Mouse (Mus musculus): ENCODE data around the gene Nfatc4.

- TF ChIP-seq POLR2A (IDR thresholded peaks at IDR 0.05; ENCODE audit: low read depth, low read length) (no peak), GABPA (IDR thresholded peaks at IDR 0.05; ENCODE audit: insufficient replicate concordance, low read depth, low read length) (no peak), E2F4 (IDR thresholded peaks at IDR 0.05; ENCODE audit: insufficient replicate concordance, low read depth, low read length) (no peak), MEF2A (IDR thresholded peaks at IDR 0.05; ENCODE audit: borderline replicate concordance, low read depth, low read length) (no peak), CTCF (conservative IDR thresholded peaks at IDR 0.05 in 1 of 2, IDR thresholded peaks at IDR 0.05 in 1 of 2; ENCODE audit: low read depth in 2 of 2, low read length in 2 of 2) (no peak), MAX (IDR thresholded peaks at IDR 0.05; ENCODE audit: low read length) (no peak), EP300 (IDR thresholded peaks at IDR 0.05; ENCODE audit: low read length) (no peak), ETS1 (conservative IDR thresholded peaks at IDR 0.05; ENCODE audit: low read depth, low read length) (no peak), JUND (conservative IDR thresholded peaks at IDR 0.05; ENCODE audit: low read depth, low read length) (no peak), SIN3A (IDR thresholded peaks at IDR 0.05; ENCODE audit: low read length) (no peak), ZMIZ1 (IDR thresholded peaks at IDR 0.05; ENCODE audit: low read depth, low read length) (no peak), CHD1 (IDR thresholded peaks at IDR 0.05; ENCODE audit: low read depth, low read length) (no peak), ZNF384 (IDR thresholded peaks at IDR 0.05; ENCODE audit: low read depth, low read length) (no peak)
These were observed 46.2 kb upstream of the Nfatc4 start for GRCm38 (mm10) chr14:55776711-55777110.

Measured in CH12.LX (cell line).